In the genomic region with DNA sequence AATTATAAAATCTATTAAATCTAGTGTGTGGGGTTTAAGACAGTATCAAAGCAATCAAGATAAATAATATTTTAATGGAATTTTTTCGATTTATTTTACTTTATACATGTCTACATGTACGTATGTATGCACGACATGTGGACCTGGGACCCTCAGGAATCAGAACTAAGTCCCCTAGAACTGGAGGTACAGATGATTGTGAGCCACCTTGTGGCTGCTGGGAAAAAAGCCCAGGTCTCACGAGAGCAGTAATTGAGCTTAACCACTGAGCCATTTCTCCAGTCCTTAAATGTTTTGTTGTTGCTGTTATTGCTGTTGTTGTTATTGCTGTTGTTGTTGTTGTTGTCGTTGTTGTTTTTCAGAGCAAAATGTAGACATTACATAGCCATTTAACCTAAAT, we compare ENCODE assay signal across 28 mouse cellular contexts. TPM values are rescaled to one million over a fixed set of nuclear protein-coding genes. Genes with fewer than 3 reads are reported as not detected.
A peak's percentile ranks its signal among the peaks of the same experiment; 100 is the strongest.
DNase-seq lines count a peak whose midpoint lies in the region; ATAC-seq and TF ChIP-seq lines count a peak whose summit lies in the region.
"Had no signal": no experiment of that assay in that cellular context is flagged by ENCODE, and none has a peak within 500 bp of the region (broad histone marks: within the 10 kb centered on the region; RNA-seq: fewer than 3 reads in every experiment).

No protein-coding gene starts in this region.

- no peak for DNase-seq in hindbrain, postnatal 0 days (ENCODE audit: low spot score)
- no peak for DNase-seq in hindbrain, embryonic 14.5 days (ENCODE audit: low spot score)
- no peak for DNase-seq in lung, embryonic 14.5 days
- DNase-seq in lung, postnatal 4 days = no peak
- DNase-seq in CH12.LX (ENCODE audit: extremely low read depth) = no peak
- no peak for DNase-seq in brain, embryonic 14.5 days (ENCODE audit: low read depth)
- no peak for DNase-seq in frontal cortex, adult 2 months (ENCODE audit: extremely low spot score in 1 of 2, low spot score in 1 of 2)
- DNase-seq in right cerebral cortex, postnatal 25 days = no peak
- DNase-seq: adrenal gland, adult 8-10 months; adrenal gland, postnatal 25 days; cerebellum, adult 2 months; cerebellum, adult 9-11 months; cerebellum, postnatal 25 days; embryo, embryonic 11 days; gastrocnemius, postnatal 25 days; heart, adult 18-20 months had no signal

- in situ Hi-C loops in CH12.LX (cut with MboI; ENCODE audit: low pct_ligation_motif_present, low pct_unique_long_range_greater_than_20kb, low sequenced_read_pairs) = loop anchor here (25.0 kb wide), 1 partner anchor 342 kb away; no protein-coding TSS in a partner anchor

- H3K4me1 ChIP-seq in hindbrain, postnatal 0 days (ENCODE audit: insufficient read depth, low read length) = no peaks in the 10 kb centered on the region; the same call in 1 of the 2 replicates
- 0 out of 2 replicates have a peak, but pooled peaks cover 2% of the 10 kb centered on the region for H3K4me1 ChIP-seq in hindbrain, embryonic 14.5 days (replicated peaks; ENCODE audit: control insufficient read depth, insufficient read depth, low read length)
- no peaks in the 10 kb centered on the region for H3K4me1 ChIP-seq in lung, embryonic 14.5 days (ENCODE audit: insufficient read depth)
- H3K4me1 ChIP-seq in CH12.LX (ENCODE audit: control insufficient read depth in 1 of 2, insufficient read depth in 2 of 2) = peaks cover 0 to 5% of the 10 kb centered on the region in 2 experiments; a peak in 1 of 4 replicates
- H3K4me1 ChIP-seq: embryonic facial prominence, embryonic 10.5 days; embryonic facial prominence, embryonic 13.5 days; forebrain, embryonic 12.5 days; heart, embryonic 12.5 days; heart, embryonic 15.5 days; hindbrain, embryonic 12.5 days had no signal

- no peak overlapping the region for H3K27ac ChIP-seq in hindbrain, postnatal 0 days
- H3K27ac ChIP-seq in hindbrain, embryonic 14.5 days = no peak overlapping the region
- H3K27ac ChIP-seq in lung, embryonic 14.5 days (ENCODE audit: low read depth) = no peak overlapping the region
- no peak overlapping the region for H3K27ac ChIP-seq in CH12.LX (ENCODE audit: insufficient read depth, low read depth)
- H3K27ac ChIP-seq: embryonic facial prominence, embryonic 10.5 days; embryonic facial prominence, embryonic 13.5 days; forebrain, embryonic 12.5 days; heart, embryonic 15.5 days; hindbrain, embryonic 12.5 days had no signal

- H3K79me2 ChIP-seq in CH12.LX (replicated peaks; ENCODE audit: control insufficient read depth, extremely low read depth, insufficient read depth, poor library complexity, severe bottlenecking) = peaks cover 45% of the 10 kb centered on the region

- no peak overlapping the region for H3K4me2 ChIP-seq in hindbrain, postnatal 0 days (ENCODE audit: low read depth, low read length)
- H3K4me2 ChIP-seq in hindbrain, embryonic 14.5 days (replicated peaks) = no peak overlapping the region
- H3K4me2 ChIP-seq in lung, embryonic 14.5 days = no peak overlapping the region
- no peak overlapping the region for H3K4me2 ChIP-seq in CH12.LX (ENCODE audit: insufficient read depth, low read depth, poor library complexity, severe bottlenecking)
- H3K4me2 ChIP-seq: embryonic facial prominence, embryonic 13.5 days; forebrain, embryonic 12.5 days; heart, embryonic 12.5 days; heart, embryonic 15.5 days; hindbrain, embryonic 12.5 days had no signal

- ATAC-seq in hindbrain, postnatal 0 days = no peak
- no peak for ATAC-seq in hindbrain, embryonic 14.5 days (ENCODE audit: low FRiP score)
- no peak for ATAC-seq in lung, embryonic 14.5 days (ENCODE audit: insufficient read depth)
- ATAC-seq: activated CD4-positive, CD25-positive, alpha-beta regulatory T cell, adult 4 months; CD4-positive, CD25-positive, alpha-beta regulatory T cell, adult 4 months; forebrain, embryonic 16.5 days; hindbrain, embryonic 16.5 days; inflammation-experienced regulatory T-cells, adult 6 months had no signal

- TF ChIP-seq POLR2A in CH12.LX (IDR thresholded peaks at IDR 0.05; ENCODE audit: low read depth, low read length) = no peak
- no peak for TF ChIP-seq POLR2A in brain, embryonic 14.5 days (IDR thresholded peaks at IDR 0.05; ENCODE audit: borderline replicate concordance, extremely low read depth, insufficient read depth, insufficient read length, poor library complexity, severe bottlenecking)

- no peak for TF ChIP-seq RAD21 in CH12.LX (IDR thresholded peaks at IDR 0.05; ENCODE audit: low read depth, low read length)

- no peak overlapping the region for H3K9ac ChIP-seq in hindbrain, postnatal 0 days (replicated peaks; ENCODE audit: low read length)
- H3K9ac ChIP-seq in hindbrain, embryonic 14.5 days = no peak overlapping the region
- H3K9ac ChIP-seq in lung, embryonic 14.5 days = no peak overlapping the region
- H3K9ac ChIP-seq in CH12.LX (ENCODE audit: insufficient read depth, low read depth) = no peak overlapping the region
- H3K9ac ChIP-seq: embryonic facial prominence, embryonic 13.5 days; forebrain, embryonic 12.5 days; heart, embryonic 12.5 days; heart, embryonic 15.5 days; hindbrain, embryonic 12.5 days had no signal

- no peaks in the 10 kb centered on the region for H3K9me3 ChIP-seq in hindbrain, postnatal 0 days (ENCODE audit: low read length)
- no peaks in the 10 kb centered on the region for H3K9me3 ChIP-seq in hindbrain, embryonic 14.5 days (ENCODE audit: control insufficient read depth, low read length)
- no peaks in the 10 kb centered on the region for H3K9me3 ChIP-seq in lung, embryonic 14.5 days (ENCODE audit: low read depth, low read length)
- H3K9me3 ChIP-seq in CH12.LX (replicated peaks; ENCODE audit: low read length) = no peaks in the 10 kb centered on the region
- H3K9me3 ChIP-seq: embryonic facial prominence, embryonic 10.5 days; embryonic facial prominence, embryonic 13.5 days; forebrain, embryonic 12.5 days; heart, embryonic 12.5 days; heart, embryonic 15.5 days; hindbrain, embryonic 12.5 days had no signal

- TF ChIP-seq EP300 in CH12.LX (IDR thresholded peaks at IDR 0.05; ENCODE audit: low read length) = no peak

- H3K36me3 ChIP-seq in hindbrain, postnatal 0 days (ENCODE audit: insufficient read depth, low read length) = peaks cover 23% of the 10 kb centered on the region; the same call in 1 of the 2 replicates
- H3K36me3 ChIP-seq in hindbrain, embryonic 14.5 days (replicated peaks; ENCODE audit: control insufficient read depth, insufficient read depth) = peaks cover 49% of the 10 kb centered on the region
- 0 out of 2 replicates have a peak, but pooled peaks cover 16% of the 10 kb centered on the region for H3K36me3 ChIP-seq in lung, embryonic 14.5 days (ENCODE audit: insufficient read depth)
- peaks cover 66 to 97% of the 10 kb centered on the region in 2 experiments for H3K36me3 ChIP-seq in CH12.LX (replicated peaks in 1 of 2; ENCODE audit: control insufficient read depth in 1 of 2, insufficient read depth in 1 of 2, low read length in 1 of 2)

- TF ChIP-seq CTCF in hindbrain, postnatal 0 days (IDR thresholded peaks at IDR 0.05; ENCODE audit: low read depth) = peak; percentile 50
- TF ChIP-seq CTCF in lung, embryonic 14.5 days (IDR thresholded peaks at IDR 0.05; ENCODE audit: low read depth) = peak; percentile 30; the same call in 1 of the 2 replicates
- peak in 1 of 2 experiments; percentile 34; a peak in 2 of 4 replicates for TF ChIP-seq CTCF in CH12.LX (conservative IDR thresholded peaks at IDR 0.05 in 1 of 2, IDR thresholded peaks at IDR 0.05 in 1 of 2; ENCODE audit: low read depth in 2 of 2, low read length in 2 of 2)
- TF ChIP-seq CTCF in brain, embryonic 14.5 days (IDR thresholded peaks at IDR 0.05; ENCODE audit: borderline replicate concordance, extremely low read depth, insufficient read depth, insufficient read length) = peak; percentile 27; the same call in 1 of the 2 replicates

- dilution Hi-C loops in CH12.LX (cut with MboI; ENCODE audit: extremely low pct_ligation_motif_present, extremely low pct_unique_long_range_greater_than_20kb, low sequenced_read_pairs) = no loop called here

- no peak overlapping the region for H3K4me3 ChIP-seq in hindbrain, postnatal 0 days (ENCODE audit: low read length)
- no peak overlapping the region for H3K4me3 ChIP-seq in hindbrain, embryonic 14.5 days (replicated peaks; ENCODE audit: low read length)
- no peak overlapping the region for H3K4me3 ChIP-seq in lung, embryonic 14.5 days (ENCODE audit: low read depth, low read length)
- H3K4me3 ChIP-seq in CH12.LX (replicated peaks in 1 of 3; ENCODE audit: low read depth in 2 of 3, low read length in 2 of 3, poor library complexity in 1 of 3) = no peak overlapping the region
- H3K4me3 ChIP-seq: embryonic facial prominence, embryonic 10.5 days; embryonic facial prominence, embryonic 13.5 days; erythroblast, embryonic 14.5 days; forebrain, embryonic 12.5 days; heart, embryonic 12.5 days; heart, embryonic 15.5 days; hindbrain, embryonic 12.5 days had no signal

- no peaks in the 10 kb centered on the region for H3K27me3 ChIP-seq in hindbrain, postnatal 0 days (ENCODE audit: insufficient read depth, low read length)
- H3K27me3 ChIP-seq in hindbrain, embryonic 14.5 days (ENCODE audit: control insufficient read depth, insufficient read depth, low read length) = no peaks in the 10 kb centered on the region
- H3K27me3 ChIP-seq in lung, embryonic 14.5 days (ENCODE audit: insufficient read depth, low read length) = no peaks in the 10 kb centered on the region
- H3K27me3 ChIP-seq in CH12.LX (replicated peaks) = no peaks in the 10 kb centered on the region
- H3K27me3 ChIP-seq: embryonic facial prominence, embryonic 13.5 days; forebrain, embryonic 12.5 days; heart, embryonic 12.5 days; heart, embryonic 15.5 days; hindbrain, embryonic 12.5 days had no signal

- WGBS in hindbrain, postnatal 0 days = 74% methylated on average over 5 of the region's 5 CpGs
- 84% methylated on average over 5 of the region's 5 CpGs for WGBS in hindbrain, embryonic 14.5 days
- 74% methylated on average over 5 of the region's 5 CpGs for WGBS in lung, embryonic 14.5 days

RNA-seq across cellular contexts. Expression of gene Zmat3, which starts 21.0 kb away (rescaled TPM):
- total RNA-seq in hindbrain, postnatal 0 days (2014; rRNA removed) = 13.2 and 23.6 TPM in 2 replicates
- polyA plus RNA-seq in hindbrain, postnatal 0 days (2015; fragmentation: Nextera tagmentation; extraction: Ambion mirVana) = 5.4 and 6.5 TPM in 2 replicates
- polyA plus RNA-seq in hindbrain, embryonic 14.5 days (2014; fragmentation: Nextera tagmentation; extraction: Ambion mirVana) = 9.1 and 10.3 TPM in 2 replicates
- polyA plus RNA-seq in lung, embryonic 14.5 days (2014; fragmentation: Nextera tagmentation; extraction: Ambion mirVana) = 4.9 and 5.2 TPM in 2 replicates
- total RNA-seq in CH12.LX (2012; rRNA removed) (18.6 and 21.6 TPM in 2 replicates), CH12.LX (2014; rRNA removed) (8.0 and 13.4 TPM in 2 replicates)
- polyA plus RNA-seq in CH12.LX (2012; ENCODE audit: insufficient read length, low read depth) = 13.4 and 17.2 TPM in 2 replicates
- 15.0 and 20.6 TPM in 2 replicates for polyA plus RNA-seq in brain, embryonic 14.5 days (2012; rRNA removed)
- polyA plus RNA-seq in frontal cortex, adult 2 months (2012; rRNA removed) = 37.7 and 40.1 TPM in 2 replicates

RNA-seq across cellular contexts. Expression of gene Pik3ca, which starts 52.6 kb away (rescaled TPM):
- 33.3 and 35.0 TPM in 2 replicates for total RNA-seq in hindbrain, postnatal 0 days (2014; rRNA removed)
- 7.9 and 9.0 TPM in 2 replicates for polyA plus RNA-seq in hindbrain, postnatal 0 days (2015; fragmentation: Nextera tagmentation; extraction: Ambion mirVana)
- 18.8 and 19.3 TPM in 2 replicates for polyA plus RNA-seq in hindbrain, embryonic 14.5 days (2014; fragmentation: Nextera tagmentation; extraction: Ambion mirVana)
- polyA plus RNA-seq in lung, embryonic 14.5 days (2014; fragmentation: Nextera tagmentation; extraction: Ambion mirVana) = 17.3 and 17.6 TPM in 2 replicates
- 19.6 and 21.1 TPM in 2 replicates for total RNA-seq in CH12.LX (2012; rRNA removed)
- 26.5 and 32.8 TPM in 2 replicates for total RNA-seq in CH12.LX (2014; rRNA removed)
- 11.1 and 19.1 TPM in 2 replicates for polyA plus RNA-seq in CH12.LX (2012; ENCODE audit: insufficient read length, low read depth)
- polyA plus RNA-seq in brain, embryonic 14.5 days (2012; rRNA removed) = 21.8 and 27.6 TPM in 2 replicates
- 20.1 and 23.4 TPM in 2 replicates for polyA plus RNA-seq in frontal cortex, adult 2 months (2012; rRNA removed)
